Mouse (Mus musculus) hindbrain, embryonic 15.5 days (tissue): ENCODE measurements around the gene Gpr139. TPM values are rescaled to one million over a fixed set of nuclear protein-coding genes. Genes with fewer than 3 reads are reported as not detected.

Experiments
- polyA plus RNA-seq: library from polyadenylated mRNA; unstranded; fragments of >200 nt; fragmentation: Nextera tagmentation; extraction: Ambion mirVana; gene quantifications from 2 replicates; pipeline ENCODE4 v1.2.1, GENCODE M21; 2015

Gpr139 gene
- polyA plus RNA-seq, 1 experiment from 2014 or later = 13.2 TPM

Other genes starting within 250 kb of the Gpr139 start
- gene Gprc5b, start 189.4 kb downstream of the Gpr139 start, polyA plus RNA-seq = 5.2 and 5.9 TPM in 2 replicates